Mouse (Mus musculus): ENCODE measurements around the gene Irs2. TPM values are rescaled to one million over a fixed set of nuclear protein-coding genes. Genes with fewer than 3 reads are reported as not detected.

Gene Irs2
- polyA plus RNA-seq, 1 experiment from 2014 or later: 4.4 TPM

DNA sequence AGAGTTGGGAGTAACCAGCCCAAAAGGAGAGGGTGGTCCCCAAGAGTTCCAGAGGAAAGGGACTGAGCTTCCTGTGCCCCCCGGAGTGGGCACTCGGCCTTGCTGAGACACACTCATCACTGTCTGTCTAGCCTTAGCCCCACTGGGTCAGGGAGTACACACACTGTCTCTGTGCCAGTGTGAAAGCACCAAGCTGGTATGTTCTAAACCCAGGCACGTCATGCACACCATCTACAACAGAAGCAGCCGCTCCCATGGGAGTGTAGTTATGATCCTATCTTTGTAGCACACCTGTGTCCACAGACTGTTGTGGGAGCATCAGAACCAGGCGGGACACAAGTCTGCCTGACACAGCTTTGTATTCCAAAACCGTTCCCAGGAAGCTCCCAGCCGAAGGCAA is 31.8 kb upstream of the Irs2 start:
- Histone ChIP-seq H3K4me1 (ENCODE audit: control insufficient read depth, insufficient read depth, low read length) (peaks cover 8% of the 10 kb centered on the region; the same call in 1 of the 2 replicates), H3K9ac (ENCODE audit: low read depth, low read length) (no peak overlapping the region), H3K27me3 (replicated peaks; ENCODE audit: control insufficient read depth, insufficient read depth, low read length) (no peaks in the 10 kb centered on the region), H3K9me3 (ENCODE audit: control insufficient read depth, low read length) (no peaks in the 10 kb centered on the region), H3K4me3 (ENCODE audit: low read length) (no peak overlapping the region), H3K4me2 (ENCODE audit: low read depth, low read length) (no peak overlapping the region), H3K27ac (ENCODE audit: low read length) (no peak overlapping the region), H3K36me3 (ENCODE audit: control insufficient read depth, insufficient read depth, low read length) (no peaks in the 10 kb centered on the region)
- WGBS: 85% methylated on average over 7 of the region's 7 CpGs
- ATAC-seq: peak; percentile 78

DNA sequence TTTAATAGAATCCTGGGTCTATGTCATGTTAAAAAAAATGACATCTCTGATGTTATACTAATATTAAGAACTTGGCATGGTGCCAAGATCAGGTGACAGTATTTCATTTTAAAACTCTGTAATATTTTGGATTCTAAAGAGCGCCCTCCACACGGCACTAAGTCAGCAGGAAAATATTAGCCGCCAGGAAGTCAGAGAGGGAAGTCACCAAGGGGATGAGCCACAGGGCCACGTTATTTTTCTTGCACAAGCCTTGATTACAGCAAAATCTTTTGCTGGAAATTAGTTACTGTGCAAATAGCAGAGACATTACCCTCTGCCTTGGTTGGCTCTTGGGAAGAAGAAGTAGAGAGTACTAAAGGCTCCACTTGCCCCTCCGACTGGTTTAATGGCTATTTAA is 30.5 kb upstream of the Irs2 start:
- Histone ChIP-seq H3K36me3 (ENCODE audit: control insufficient read depth, insufficient read depth, low read length) (no peaks in the 10 kb centered on the region), H3K27me3 (replicated peaks; ENCODE audit: control insufficient read depth, insufficient read depth, low read length) (no peaks in the 10 kb centered on the region), H3K9me3 (ENCODE audit: control insufficient read depth, low read length) (no peaks in the 10 kb centered on the region), H3K9ac (ENCODE audit: low read depth, low read length) (no peak overlapping the region), H3K4me2 (ENCODE audit: low read depth, low read length) (no peak overlapping the region), H3K27ac (ENCODE audit: low read length) (no peak overlapping the region), H3K4me1 (ENCODE audit: control insufficient read depth, insufficient read depth, low read length) (peaks cover 8% of the 10 kb centered on the region; the same call in 1 of the 2 replicates), H3K4me3 (ENCODE audit: low read length) (no peak overlapping the region)
- 76% methylated on average over 5 of the region's 5 CpGs for WGBS
- ATAC-seq: no peak

DNA sequence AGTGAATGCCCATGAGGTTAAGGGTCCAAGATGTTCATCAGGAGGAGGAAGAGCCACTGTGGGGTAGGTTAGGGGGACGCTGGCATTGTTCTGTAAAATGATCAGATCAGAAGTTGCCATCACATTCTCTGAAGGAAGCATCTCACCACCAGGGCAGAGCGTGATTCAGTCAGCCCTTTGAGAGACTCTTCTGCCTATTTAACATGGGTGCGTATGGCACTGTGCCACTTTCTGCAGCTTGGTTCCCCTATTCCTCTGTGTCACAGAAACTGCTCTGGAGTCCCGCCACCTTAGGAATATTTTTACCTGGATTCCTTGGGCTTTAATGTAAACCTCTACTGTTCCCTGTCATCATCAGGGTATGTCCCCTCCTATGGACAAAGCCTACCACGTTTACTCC is 30.1 kb upstream of the Irs2 start:
- Histone ChIP-seq H3K27ac (ENCODE audit: low read length) (no peak overlapping the region), H3K4me1 (ENCODE audit: control insufficient read depth, insufficient read depth, low read length) (peaks cover 8% of the 10 kb centered on the region; the same call in 1 of the 2 replicates), H3K27me3 (replicated peaks; ENCODE audit: control insufficient read depth, insufficient read depth, low read length) (no peaks in the 10 kb centered on the region), H3K4me2 (ENCODE audit: low read depth, low read length) (no peak overlapping the region), H3K9ac (ENCODE audit: low read depth, low read length) (no peak overlapping the region), H3K9me3 (ENCODE audit: control insufficient read depth, low read length) (no peaks in the 10 kb centered on the region), H3K4me3 (ENCODE audit: low read length) (no peak overlapping the region), H3K36me3 (ENCODE audit: control insufficient read depth, insufficient read depth, low read length) (no peaks in the 10 kb centered on the region)
- no peak for ATAC-seq
- WGBS: 81% methylated on average over 5 of the region's 5 CpGs

DNA sequence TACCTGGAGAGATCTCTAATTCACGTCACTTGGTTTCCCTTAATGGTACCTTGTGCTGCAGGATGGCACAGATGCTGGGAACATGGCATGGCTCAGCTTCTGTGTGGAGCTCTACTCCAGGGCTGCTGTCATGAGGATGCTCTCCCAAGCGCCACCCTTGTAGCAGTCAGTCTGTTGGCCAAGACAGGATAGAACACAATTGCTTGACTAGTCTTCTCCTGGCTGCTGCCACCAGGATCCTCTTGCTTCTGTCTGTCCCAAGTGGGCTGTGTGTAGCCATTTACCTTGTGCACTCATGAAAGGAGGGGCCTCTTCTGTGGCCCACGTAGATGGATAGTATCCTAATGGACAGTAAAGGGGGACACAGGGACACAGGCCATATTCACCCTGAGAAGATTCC is 28.5 kb upstream of the Irs2 start:
- no peaks in the 10 kb centered on the region for H3K36me3 ChIP-seq (ENCODE audit: control insufficient read depth, insufficient read depth, low read length)
- 88% methylated on average over 3 of the region's 3 CpGs for WGBS
- no peak overlapping the region for H3K9ac ChIP-seq (ENCODE audit: low read depth, low read length)
- H3K4me1 ChIP-seq (ENCODE audit: control insufficient read depth, insufficient read depth, low read length): peaks cover 6% of the 10 kb centered on the region; the same call in 1 of the 2 replicates
- no peak for ATAC-seq
- H3K27me3 ChIP-seq (replicated peaks; ENCODE audit: control insufficient read depth, insufficient read depth, low read length): no peaks in the 10 kb centered on the region
- no peak overlapping the region for H3K27ac ChIP-seq (ENCODE audit: low read length)
- no peak overlapping the region for H3K4me2 ChIP-seq (ENCODE audit: low read depth, low read length)
- no peak overlapping the region for H3K4me3 ChIP-seq (ENCODE audit: low read length)
- H3K9me3 ChIP-seq (ENCODE audit: control insufficient read depth, low read length): no peaks in the 10 kb centered on the region

DNA sequence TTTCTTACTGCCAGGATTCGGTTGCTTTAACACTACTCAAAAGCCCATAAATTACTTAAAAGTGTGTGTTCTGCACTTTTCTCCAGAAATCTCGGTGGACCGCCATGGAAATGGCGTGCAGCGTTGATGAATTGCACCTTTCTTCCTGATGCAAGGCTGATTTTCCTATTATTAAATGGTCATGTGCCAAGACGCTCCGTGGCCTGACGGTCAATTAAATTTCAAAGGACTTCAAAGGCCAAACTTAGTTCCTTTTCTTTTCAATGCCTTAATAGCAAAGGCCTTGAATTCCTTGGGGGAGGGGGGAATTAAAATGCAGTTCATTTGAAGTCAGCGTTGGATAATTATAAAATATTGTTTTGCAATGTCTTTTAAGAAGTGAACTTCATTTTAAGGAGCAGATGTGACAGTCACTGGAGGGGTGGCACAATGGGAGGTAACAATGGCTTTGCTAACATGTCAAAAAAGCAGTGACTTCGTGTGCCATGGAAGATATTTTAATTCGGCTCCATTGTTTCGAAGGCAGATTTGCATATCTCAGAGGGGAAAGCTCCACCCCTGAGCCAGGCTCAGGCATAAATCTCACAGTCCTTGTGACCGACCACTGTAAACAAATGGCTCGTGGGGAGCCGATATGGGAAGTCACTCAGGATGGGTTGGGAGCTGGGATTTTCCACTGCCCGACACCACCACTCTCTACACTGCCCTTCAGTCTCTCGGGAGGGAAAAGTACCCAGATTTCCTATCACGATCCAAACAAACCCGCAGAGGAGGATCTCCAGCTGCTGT is 27.6 kb upstream of the Irs2 start:
- no peaks in the 10 kb centered on the region for H3K9me3 ChIP-seq (ENCODE audit: control insufficient read depth, low read length)
- peak overlapping the region; percentile 0; the same call in 1 of the 2 replicates for H3K4me3 ChIP-seq (ENCODE audit: low read length)
- H3K9ac ChIP-seq (ENCODE audit: low read depth, low read length): no peak overlapping the region
- H3K27me3 ChIP-seq (replicated peaks; ENCODE audit: control insufficient read depth, insufficient read depth, low read length): no peaks in the 10 kb centered on the region
- H3K4me2 ChIP-seq (ENCODE audit: low read depth, low read length): 0 out of 2 replicates have a peak overlapping the region, but pooled peaks have one; percentile 19
- WGBS: 33% methylated on average over 19 of the region's 19 CpGs
- H3K4me1 ChIP-seq (ENCODE audit: control insufficient read depth, insufficient read depth, low read length): peaks cover 6% of the 10 kb centered on the region; the same call in 1 of the 2 replicates
- ATAC-seq: peak; percentile 54
- H3K27ac ChIP-seq (ENCODE audit: low read length): peak overlapping the region; percentile 16; the same call in 1 of the 2 replicates
- no peaks in the 10 kb centered on the region for H3K36me3 ChIP-seq (ENCODE audit: control insufficient read depth, insufficient read depth, low read length)

DNA sequence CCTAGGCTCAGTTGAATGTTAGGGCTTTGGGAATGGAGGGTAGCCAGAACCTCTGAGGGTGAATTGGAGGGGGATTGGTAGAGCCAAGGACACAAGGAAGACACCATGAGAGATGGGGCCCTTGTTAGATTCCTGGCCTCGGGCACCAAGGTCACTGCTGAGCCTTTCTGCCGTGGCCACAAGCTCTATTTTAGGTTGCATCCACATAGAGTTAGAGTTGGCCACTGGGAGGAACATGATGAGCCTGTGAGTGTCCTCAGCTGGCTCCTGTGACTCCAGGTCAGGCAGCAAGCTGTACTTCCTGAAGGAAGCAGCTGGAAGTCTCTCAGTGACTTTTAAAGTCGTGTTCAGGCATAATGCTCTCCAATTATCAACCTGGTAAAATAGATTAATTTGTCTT is 16.6 kb upstream of the Irs2 start:
- Histone ChIP-seq H3K27ac (ENCODE audit: low read length) (no peak overlapping the region), H3K9ac (ENCODE audit: low read depth, low read length) (no peak overlapping the region), H3K36me3 (ENCODE audit: control insufficient read depth, insufficient read depth, low read length) (no peaks in the 10 kb centered on the region), H3K4me1 (ENCODE audit: control insufficient read depth, insufficient read depth, low read length) (no peaks in the 10 kb centered on the region), H3K27me3 (replicated peaks; ENCODE audit: control insufficient read depth, insufficient read depth, low read length) (no peaks in the 10 kb centered on the region), H3K4me2 (ENCODE audit: low read depth, low read length) (no peak overlapping the region), H3K9me3 (ENCODE audit: control insufficient read depth, low read length) (no peaks in the 10 kb centered on the region), H3K4me3 (ENCODE audit: low read length) (no peak overlapping the region)
- 60% methylated on average over 3 of the region's 3 CpGs for WGBS
- no peak for ATAC-seq

DNA sequence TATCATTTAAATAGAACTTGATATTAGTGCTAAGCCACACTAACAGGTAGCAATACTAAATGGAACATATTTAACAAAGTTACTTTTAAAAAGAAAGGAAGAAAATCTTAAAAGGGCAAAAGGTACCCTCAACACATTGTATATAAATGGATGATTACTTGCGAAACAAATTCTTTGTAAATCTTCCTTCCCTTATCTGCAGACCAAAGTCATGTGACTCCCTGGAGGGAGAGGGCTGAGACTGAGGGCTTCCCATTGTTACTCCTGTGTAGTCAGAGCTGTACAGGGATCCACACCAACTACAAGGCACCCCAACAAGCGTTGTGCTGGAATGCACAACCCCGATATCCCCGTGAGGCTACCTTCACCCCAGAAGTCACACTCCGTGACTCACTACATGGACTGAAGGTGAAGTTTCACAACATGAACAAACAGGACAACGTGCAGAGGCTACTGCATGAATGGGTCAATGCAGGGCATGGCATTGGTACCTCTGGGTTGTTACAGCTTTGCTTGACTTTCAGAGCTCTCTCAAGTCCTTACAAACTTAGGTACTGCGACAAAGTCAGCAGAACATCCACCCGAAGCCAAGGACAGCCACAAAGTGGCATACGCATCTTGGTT is 12.8 kb upstream of the Irs2 start:
- H3K27ac ChIP-seq (ENCODE audit: low read length): no peak overlapping the region
- WGBS: 90% methylated on average over 9 of the region's 9 CpGs
- H3K9ac ChIP-seq (ENCODE audit: low read depth, low read length): no peak overlapping the region
- H3K9me3 ChIP-seq (ENCODE audit: control insufficient read depth, low read length): no peaks in the 10 kb centered on the region
- H3K4me2 ChIP-seq (ENCODE audit: low read depth, low read length): no peak overlapping the region
- ATAC-seq: peak; percentile 52; the same call in 1 of the 2 replicates
- no peaks in the 10 kb centered on the region for H3K36me3 ChIP-seq (ENCODE audit: control insufficient read depth, insufficient read depth, low read length)
- H3K4me3 ChIP-seq (ENCODE audit: low read length): no peak overlapping the region
- no peaks in the 10 kb centered on the region for H3K4me1 ChIP-seq (ENCODE audit: control insufficient read depth, insufficient read depth, low read length)
- no peaks in the 10 kb centered on the region for H3K27me3 ChIP-seq (replicated peaks; ENCODE audit: control insufficient read depth, insufficient read depth, low read length)

DNA sequence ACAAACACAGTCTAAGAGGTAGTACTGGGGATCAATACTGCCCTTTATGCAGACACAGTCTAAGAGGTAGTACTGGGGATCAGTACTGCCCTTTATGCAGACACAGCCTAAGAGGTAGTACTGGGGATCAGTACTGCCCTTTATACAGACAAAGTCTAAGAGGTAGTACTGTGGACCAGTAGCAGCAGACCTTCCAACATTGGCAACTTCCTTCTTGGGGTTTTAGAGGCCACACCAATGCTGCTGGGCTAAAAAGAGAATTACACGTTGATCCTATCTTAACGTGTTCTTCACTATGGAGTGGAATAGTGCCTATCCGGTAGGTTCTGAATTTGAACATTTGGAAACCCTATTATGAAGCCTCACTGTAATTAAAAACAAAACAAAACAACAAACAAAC is 7.4 kb upstream of the Irs2 start:
- Histone ChIP-seq H3K36me3 (ENCODE audit: control insufficient read depth, insufficient read depth, low read length) (no peaks in the 10 kb centered on the region), H3K27ac (ENCODE audit: low read length) (no peak overlapping the region), H3K4me3 (ENCODE audit: low read length) (no peak overlapping the region), H3K9me3 (ENCODE audit: control insufficient read depth, low read length) (no peaks in the 10 kb centered on the region), H3K4me2 (ENCODE audit: low read depth, low read length) (no peak overlapping the region), H3K4me1 (ENCODE audit: control insufficient read depth, insufficient read depth, low read length) (peaks cover 7% of the 10 kb centered on the region), H3K27me3 (replicated peaks; ENCODE audit: control insufficient read depth, insufficient read depth, low read length) (no peaks in the 10 kb centered on the region), H3K9ac (ENCODE audit: low read depth, low read length) (no peak overlapping the region)
- no peak for ATAC-seq
- WGBS: 85% methylated on average over 3 of the region's 3 CpGs

DNA sequence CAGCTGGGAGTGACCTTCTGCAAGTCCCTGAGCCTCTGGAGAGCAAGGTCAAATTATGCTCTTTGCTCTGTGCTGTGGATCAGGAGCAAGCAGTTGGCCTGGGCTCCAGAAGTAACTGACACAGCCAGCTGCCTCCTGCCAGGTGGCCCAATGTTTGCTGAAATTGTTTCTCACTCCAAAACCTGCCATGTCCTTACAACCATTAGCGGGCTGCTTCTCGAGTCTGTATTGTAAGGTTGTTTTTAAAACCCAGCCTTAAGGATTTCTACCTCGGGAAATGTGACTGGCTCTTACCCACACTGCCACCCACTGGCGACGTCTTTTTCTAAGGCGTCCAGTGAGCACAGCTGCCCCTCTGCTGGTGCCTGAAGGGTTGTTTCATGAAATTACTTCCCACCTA is 5.0 kb upstream of the Irs2 start:
- ATAC-seq: no peak

More for the DNA sequence above, 5.0 kb upstream of the Irs2 start:
- H3K4me1 ChIP-seq (ENCODE audit: control insufficient read depth, insufficient read depth, low read length): peaks cover 13% of the 10 kb centered on the region
- H3K36me3 ChIP-seq (ENCODE audit: control insufficient read depth, insufficient read depth, low read length): no peaks in the 10 kb centered on the region
- no peak overlapping the region for H3K4me3 ChIP-seq (ENCODE audit: low read length)
- H3K27me3 ChIP-seq (replicated peaks; ENCODE audit: control insufficient read depth, insufficient read depth, low read length): no peaks in the 10 kb centered on the region
- H3K9me3 ChIP-seq (ENCODE audit: control insufficient read depth, low read length): no peaks in the 10 kb centered on the region
- no peak overlapping the region for H3K27ac ChIP-seq (ENCODE audit: low read length)
- 2% methylated on average over 6 of the region's 6 CpGs for WGBS
- H3K9ac ChIP-seq (ENCODE audit: low read depth, low read length): peak overlapping the region; percentile 19; the same call in 1 of the 2 replicates
- no peak overlapping the region for H3K4me2 ChIP-seq (ENCODE audit: low read depth, low read length)
